Mouse (Mus musculus): ENCODE results near the gene Asic2.

The Asic2 gene

DNA sequence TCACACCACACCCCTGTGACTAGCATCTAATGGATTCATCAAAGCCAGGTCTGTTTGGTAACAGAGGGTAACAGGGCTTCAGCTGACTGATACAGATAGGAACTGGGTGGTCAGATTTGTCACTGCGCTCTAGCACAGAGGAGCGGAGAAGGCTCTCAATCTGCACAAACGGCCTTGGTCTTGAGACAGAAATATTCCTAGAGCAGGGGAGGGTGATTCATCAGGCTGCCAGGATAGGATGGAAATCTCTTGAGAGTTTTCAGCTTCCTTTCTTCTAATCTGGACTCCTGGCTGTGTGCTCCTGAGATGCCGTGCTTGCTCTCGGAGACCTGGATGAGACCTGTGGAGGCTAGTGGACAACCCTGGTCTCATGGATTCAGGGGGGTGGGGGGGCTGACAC is 765.7 kb downstream of the Asic2 start:
- in situ Hi-C loops (cut with MboI, MseI): no loop called here

- in situ Hi-C loops (cut with MboI, MseI): no loop called here
Measured at GRCm38 (mm10) chr11:81193856-81194255, 774.4 kb downstream of the Asic2 start.

DNA sequence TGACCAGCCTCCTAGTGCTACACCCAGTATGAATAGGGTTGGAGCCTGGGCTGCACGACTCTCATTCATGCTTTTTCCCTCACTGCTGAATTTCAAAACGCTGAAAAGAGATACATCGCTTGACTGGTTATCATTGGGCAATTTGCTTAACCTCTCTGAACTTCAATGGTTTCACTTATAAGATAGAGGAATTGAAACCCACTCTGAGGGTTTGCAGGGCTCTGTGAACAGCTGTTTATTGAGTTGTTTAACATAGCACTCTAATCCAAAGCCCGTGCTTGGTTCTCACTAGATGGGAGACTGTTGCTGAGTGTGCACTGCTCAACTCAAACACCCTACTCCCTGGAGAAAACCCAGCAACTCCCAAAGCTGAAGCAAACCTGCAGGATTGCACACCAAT is 776.1 kb downstream of the Asic2 start:
- in situ Hi-C loops (cut with MboI, MseI): no loop called here

DNA sequence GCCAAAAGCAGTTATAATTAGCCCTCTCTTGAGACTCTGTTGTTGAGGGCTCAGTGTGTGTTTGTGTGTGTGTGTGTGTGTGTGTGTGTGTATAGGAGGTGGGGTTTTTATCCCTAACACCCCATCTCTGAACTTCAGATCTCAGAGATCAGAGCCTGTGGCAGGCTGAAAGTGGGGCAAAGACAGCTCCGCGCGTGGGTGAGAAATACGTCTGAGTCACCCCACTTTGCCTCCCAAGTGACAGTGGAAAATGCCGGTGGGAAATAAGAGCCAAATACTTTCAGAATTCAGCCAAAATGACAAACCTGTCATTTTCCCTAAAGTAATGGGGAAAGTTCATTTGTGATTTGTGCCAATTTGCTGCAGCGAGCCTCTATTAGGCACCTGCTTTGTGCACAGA is 779.2 kb downstream of the Asic2 start:
- in situ Hi-C loops (cut with MboI, MseI): no loop called here

DNA sequence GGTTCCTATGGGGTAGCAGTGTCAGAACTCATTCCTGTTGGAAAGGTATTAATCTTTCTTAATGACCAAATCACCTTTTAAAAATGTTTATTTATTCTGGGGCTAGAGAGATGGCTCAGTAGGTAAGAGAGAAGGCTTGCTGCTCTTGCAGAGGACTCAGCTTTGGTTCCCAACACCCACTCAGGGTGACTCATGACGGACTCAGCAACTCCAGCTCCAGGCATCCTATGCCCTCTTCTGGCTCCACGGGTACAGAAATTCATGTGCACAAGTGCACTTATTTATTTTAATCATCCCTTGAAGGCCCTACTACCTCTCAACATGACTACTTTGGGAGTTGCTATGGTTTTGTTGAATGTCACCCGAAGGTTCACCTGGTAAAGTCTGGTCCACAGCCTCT is 780.4 kb downstream of the Asic2 start:
- in situ Hi-C loops (cut with MboI, MseI): no loop called here

GRCm38 (mm10) chr11:81184721-81185120 is 783.5 kb downstream of the Asic2 start:
- in situ Hi-C loops (cut with MboI, MseI): no loop called here

DNA sequence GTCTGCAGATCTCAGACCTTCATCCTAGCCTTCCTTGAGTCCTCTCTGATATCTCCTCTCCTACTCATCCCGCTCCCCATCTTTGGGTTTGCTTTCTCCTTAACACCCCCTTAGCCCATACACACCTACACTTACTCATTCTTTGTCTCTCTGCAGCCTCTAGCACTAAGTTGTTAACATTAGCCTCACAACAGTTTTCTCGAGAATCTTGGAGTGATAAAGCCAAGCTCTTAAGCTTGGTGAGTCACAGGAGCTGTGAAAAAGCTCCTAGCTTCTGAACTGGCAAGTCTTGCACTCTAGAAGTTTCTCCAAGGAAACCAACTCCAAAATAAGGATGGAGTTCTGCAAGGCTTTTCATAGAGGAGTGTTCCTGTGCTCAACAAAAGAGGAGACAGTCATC is 803.4 kb downstream of the Asic2 start:
- in situ Hi-C loops (cut with MboI, MseI): no loop called here

GRCm38 (mm10) chr11:81163056-81163455 is 805.2 kb downstream of the Asic2 start:
- in situ Hi-C loops (cut with MboI, MseI): no loop called here

- in situ Hi-C loops (cut with MboI, MseI): no loop called here
Measured at GRCm38 (mm10) chr11:81153841-81154240, 814.4 kb downstream of the Asic2 start.

- in situ Hi-C loops (cut with MboI, MseI): no loop called here
Measured at GRCm38 (mm10) chr11:81153161-81153840, 815.0 kb downstream of the Asic2 start.

DNA sequence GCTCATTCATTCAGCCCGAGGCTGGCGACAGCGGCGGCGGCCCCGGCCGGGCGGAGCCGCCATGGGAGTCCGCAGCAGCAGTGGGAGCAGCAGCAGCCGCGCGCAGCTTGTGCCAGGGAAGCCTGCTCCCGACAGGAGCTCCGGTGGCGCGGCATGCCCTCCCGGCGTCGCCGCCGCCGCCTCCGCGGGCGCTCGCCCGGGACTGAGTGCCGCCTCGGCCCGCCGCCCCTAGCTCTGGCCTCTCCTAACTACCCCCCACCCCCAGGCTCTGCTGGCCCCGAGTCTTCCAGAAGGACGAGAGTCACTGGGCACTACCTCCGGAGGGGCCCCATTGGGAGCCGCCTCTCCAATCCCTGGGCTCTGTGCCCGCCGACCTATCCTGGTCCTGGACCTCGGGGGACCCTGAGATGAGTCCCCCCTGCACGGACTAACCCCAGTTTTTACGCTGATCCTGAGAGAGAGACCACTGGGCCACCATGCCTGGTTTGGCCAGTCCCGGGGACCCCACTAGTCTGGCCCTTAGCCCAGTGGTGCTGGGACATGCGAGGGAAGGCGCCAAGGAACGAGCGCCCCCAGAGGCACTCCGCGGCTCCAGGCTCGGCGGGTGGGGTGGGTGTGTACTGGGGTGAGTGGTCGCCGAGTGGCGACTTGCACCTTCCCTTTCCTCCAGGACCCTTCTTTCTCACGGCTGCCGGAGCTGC is 815.6 kb downstream of the Asic2 start:
- in situ Hi-C loops (cut with MboI, MseI): no loop called here

GRCm38 (mm10) chr11:81152021-81152385 is 816.3 kb downstream of the Asic2 start:
- in situ Hi-C loops (cut with MboI, MseI): no loop called here

- in situ Hi-C loops (cut with MboI, MseI): no loop called here
Measured at GRCm38 (mm10) chr11:81151286-81152020, 816.8 kb downstream of the Asic2 start.

GRCm38 (mm10) chr11:81150621-81151020 is 817.6 kb downstream of the Asic2 start:
- in situ Hi-C loops (cut with MboI, MseI): no loop called here

DNA sequence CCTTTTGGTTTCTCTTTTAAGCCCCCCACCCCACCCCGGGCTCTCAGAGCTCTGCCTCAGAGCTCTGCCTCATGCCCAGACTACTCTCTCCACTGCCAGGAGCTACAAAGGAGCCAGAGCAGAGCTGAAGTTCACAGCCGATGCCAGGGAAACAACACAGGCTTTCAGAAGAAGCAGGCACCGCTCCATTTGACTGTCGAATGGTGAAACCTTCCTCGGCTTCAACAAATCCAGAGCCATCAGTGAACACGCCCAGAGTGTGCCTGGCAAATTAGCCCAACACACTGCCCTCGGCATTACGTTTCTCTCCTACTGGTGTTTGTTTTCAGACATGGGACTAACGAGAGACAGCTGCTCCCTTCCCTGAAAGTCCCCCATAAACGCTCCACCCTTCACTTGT is 819.8 kb downstream of the Asic2 start:
- in situ Hi-C loops (cut with MboI, MseI): no loop called here

DNA sequence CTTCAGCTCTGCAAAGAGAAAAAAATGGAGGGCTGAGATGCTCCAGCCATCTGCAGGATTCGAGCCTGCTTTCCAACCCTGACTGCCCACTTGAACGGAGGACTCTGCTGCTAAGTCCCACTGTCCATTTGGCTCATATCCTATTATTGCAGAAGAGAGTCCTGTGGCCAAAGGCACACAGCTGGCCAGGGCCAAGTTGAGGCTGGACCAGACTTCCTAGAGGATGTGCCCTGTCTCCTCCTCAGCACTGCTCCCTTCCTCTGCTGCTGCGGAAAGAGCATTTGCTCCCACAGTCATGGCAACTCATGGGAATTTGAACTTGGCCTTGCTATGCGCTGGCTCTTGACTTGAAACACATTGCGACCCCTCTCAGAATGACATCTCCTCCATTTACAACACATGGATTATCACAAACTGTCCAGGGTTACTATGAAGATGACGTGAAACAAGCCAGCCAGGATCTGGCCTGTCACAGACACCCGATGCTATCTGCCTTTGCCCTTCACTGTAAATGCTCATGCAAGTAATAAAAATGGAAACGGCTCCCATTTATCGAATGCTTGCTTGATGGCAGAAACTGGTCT is 821.6 kb downstream of the Asic2 start:
- in situ Hi-C loops (cut with MboI, MseI): no loop called here

- in situ Hi-C loops (cut with MboI, MseI): no loop called here
Measured at GRCm38 (mm10) chr11:81135141-81135540, 833.1 kb downstream of the Asic2 start.

GRCm38 (mm10) chr11:81133950-81134349 is 834.3 kb downstream of the Asic2 start:
- in situ Hi-C loops (cut with MboI, MseI): no loop called here

DNA sequence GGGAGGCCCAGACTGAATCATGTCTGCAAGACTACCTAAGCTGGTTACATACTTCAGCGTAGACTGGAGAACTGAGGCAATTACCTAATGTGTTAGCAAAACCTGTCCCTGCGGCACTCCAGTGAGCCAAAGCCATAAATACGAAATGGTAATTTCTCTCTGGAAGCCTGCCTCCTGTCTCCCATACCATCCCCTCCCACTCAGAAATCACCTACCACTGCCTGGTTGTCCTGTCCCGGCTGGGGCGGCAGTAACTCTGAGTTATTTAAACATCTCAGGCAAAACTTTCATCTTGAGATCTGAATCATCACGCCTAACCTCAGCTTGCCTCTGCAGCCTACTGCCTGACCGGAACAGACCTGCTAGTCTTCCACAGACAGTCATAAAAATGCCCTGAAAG is 835.6 kb downstream of the Asic2 start:
- in situ Hi-C loops (cut with MboI, MseI): no loop called here

- in situ Hi-C loops (cut with MboI, MseI): no loop called here
Measured at GRCm38 (mm10) chr11:81124363-81124762, 843.9 kb downstream of the Asic2 start.

DNA sequence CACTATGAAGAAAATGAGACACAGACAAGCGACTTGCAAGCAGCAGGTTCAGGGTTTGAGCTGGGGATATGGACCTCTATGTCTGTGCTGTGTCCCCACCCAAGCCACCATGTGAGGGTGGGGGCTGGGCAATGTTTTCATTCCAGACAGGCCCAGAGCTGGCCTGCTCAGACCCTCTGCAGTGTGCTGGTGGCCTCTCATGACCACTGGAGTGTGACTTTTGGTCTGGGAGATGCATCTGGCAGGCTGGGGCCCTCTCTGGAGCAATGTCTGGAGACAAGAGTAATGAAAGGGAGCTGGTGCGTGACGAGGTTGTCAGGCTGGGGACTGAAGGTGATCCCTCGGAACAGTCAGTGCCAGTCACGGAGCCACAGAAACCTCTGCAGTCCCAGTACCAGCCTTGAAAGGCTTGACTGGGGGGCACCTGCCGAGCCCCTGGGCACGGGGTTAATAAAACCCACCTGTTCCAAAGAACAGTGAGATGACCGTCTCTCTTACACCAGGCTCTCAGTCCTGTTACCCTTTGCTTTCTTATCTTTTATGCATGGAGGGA is 848.2 kb downstream of the Asic2 start:
- in situ Hi-C loops (cut with MboI, MseI): no loop called here

DNA sequence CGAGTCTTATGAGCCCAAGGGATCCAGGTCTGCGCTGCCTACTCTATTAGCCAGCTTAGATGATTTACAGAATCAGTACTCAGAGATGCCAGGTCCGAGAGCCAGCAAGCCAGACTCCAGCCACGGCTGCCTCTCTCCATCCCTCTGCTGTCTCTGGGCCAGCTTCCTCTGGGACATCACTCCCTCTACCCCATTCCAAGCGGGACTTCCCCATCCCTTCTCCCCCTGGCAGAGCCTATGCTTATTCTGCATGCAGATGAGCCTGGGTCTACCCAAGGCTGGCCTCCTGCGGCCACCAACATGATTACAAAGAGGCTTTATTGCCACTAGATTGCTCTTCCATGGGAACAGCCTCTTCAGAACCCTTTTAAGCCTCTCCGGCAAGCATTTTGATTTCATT is 850.2 kb downstream of the Asic2 start:
- in situ Hi-C loops (cut with MboI, MseI): no loop called here
